Comparison of ENCODE assay signal across 8 mouse cellular contexts in genomic region chr6:73314923-73315603, GRCm38 (mm10).
DNase-seq lines count a peak whose midpoint lies in the region; ATAC-seq lines count a peak whose summit lies in the region.

No protein-coding gene starts in this region.

- H3K4me2 ChIP-seq in embryonic facial prominence, embryonic 15.5 days (replicated peaks) = peak overlapping the region; percentile 63
- H3K4me2 ChIP-seq in heart, embryonic 16.5 days (ENCODE audit: low read depth, low read length) = peak overlapping the region; percentile 85
- peak overlapping the region; percentile 55 for H3K4me2 ChIP-seq in neural tube, embryonic 14.5 days (ENCODE audit: low read depth, low read length)

- no peaks in the 10 kb centered on the region for H3K27me3 ChIP-seq in embryonic facial prominence, embryonic 15.5 days
- no peaks in the 10 kb centered on the region for H3K27me3 ChIP-seq in heart, embryonic 16.5 days (ENCODE audit: control insufficient read depth, insufficient read depth, low read length)
- H3K27me3 ChIP-seq in neural tube, embryonic 14.5 days (ENCODE audit: control insufficient read depth, insufficient read depth, low read length) = no peaks in the 10 kb centered on the region

- H3K27ac ChIP-seq in embryonic facial prominence, embryonic 15.5 days (replicated peaks) = peak overlapping the region; percentile 40; the same call in 1 of the 2 replicates
- H3K27ac ChIP-seq in heart, embryonic 16.5 days (ENCODE audit: low read length) = peak overlapping the region; percentile 35; the same call in 1 of the 2 replicates
- H3K27ac ChIP-seq in neural tube, embryonic 14.5 days (ENCODE audit: low read depth, low read length) = peak overlapping the region; percentile 40; the same call in 1 of the 2 replicates

- peak overlapping the region; percentile 45 for H3K4me3 ChIP-seq in embryonic facial prominence, embryonic 15.5 days (replicated peaks)
- H3K4me3 ChIP-seq in heart, embryonic 16.5 days (ENCODE audit: low read length) = peak overlapping the region; percentile 63
- H3K4me3 ChIP-seq in neural tube, embryonic 14.5 days (ENCODE audit: low read depth, low read length) = peak overlapping the region; percentile 31

- H3K9me3 ChIP-seq in embryonic facial prominence, embryonic 15.5 days (replicated peaks) = no peaks in the 10 kb centered on the region
- no peaks in the 10 kb centered on the region for H3K9me3 ChIP-seq in heart, embryonic 16.5 days (replicated peaks; ENCODE audit: control insufficient read depth, low read length)
- no peaks in the 10 kb centered on the region for H3K9me3 ChIP-seq in neural tube, embryonic 14.5 days (ENCODE audit: control insufficient read depth, low read length)

- ATAC-seq in embryonic facial prominence, embryonic 15.5 days (ENCODE audit: insufficient number of reproducible peaks, low FRiP score, low TSS enrichment, low read depth) = peak; percentile 78
- peak; percentile 70 for ATAC-seq in heart, embryonic 16.5 days (replicated peaks; ENCODE audit: extremely low read depth, insufficient read depth, low FRiP score)
- ATAC-seq in neural tube, embryonic 14.5 days (ENCODE audit: low read depth) = peak; percentile 86

- no peaks in the 10 kb centered on the region for H3K4me1 ChIP-seq in embryonic facial prominence, embryonic 15.5 days
- peaks cover 3% of the 10 kb centered on the region; the same call in 1 of the 2 replicates for H3K4me1 ChIP-seq in heart, embryonic 16.5 days (ENCODE audit: control insufficient read depth, insufficient read depth, low read length)
- H3K4me1 ChIP-seq in neural tube, embryonic 14.5 days (ENCODE audit: control insufficient read depth, insufficient read depth, low read length) = no peaks in the 10 kb centered on the region

- H3K36me3 ChIP-seq in embryonic facial prominence, embryonic 15.5 days = no peaks in the 10 kb centered on the region
- no peaks in the 10 kb centered on the region for H3K36me3 ChIP-seq in heart, embryonic 16.5 days (ENCODE audit: control insufficient read depth, insufficient read depth)
- no peaks in the 10 kb centered on the region for H3K36me3 ChIP-seq in neural tube, embryonic 14.5 days (ENCODE audit: control insufficient read depth, insufficient read depth, low read length)

- 2% methylated on average over 17 of the region's 17 CpGs for WGBS in embryonic facial prominence, embryonic 15.5 days
- WGBS in heart, embryonic 16.5 days = 1% methylated on average over 17 of the region's 17 CpGs
- WGBS in neural tube, embryonic 14.5 days = under 1% methylated on average over 17 of the region's 17 CpGs

- H3K9ac ChIP-seq in embryonic facial prominence, embryonic 15.5 days = 0 out of 2 replicates have a peak overlapping the region, but pooled peaks have one; percentile 4
- H3K9ac ChIP-seq in heart, embryonic 16.5 days (ENCODE audit: low read length) = peak overlapping the region; percentile 76
- peak overlapping the region; percentile 41; the same call in 1 of the 2 replicates for H3K9ac ChIP-seq in neural tube, embryonic 14.5 days (replicated peaks; ENCODE audit: low read depth, low read length)

- peak; percentile 2 to 13 for DNase-seq in CD8-positive naive resting alpha-beta T cell, adult 2 months (ENCODE audit: low read depth in 2 of 2, low spot score in 2 of 2)
- peak; percentile 76 for DNase-seq in adrenal gland, postnatal 25 days
- DNase-seq in kidney, postnatal 14 days = peak; percentile 82
- peak; percentile 67 to 77 for DNase-seq in lung, adult 18-20 months
- peak; percentile 9 to 10 for DNase-seq in thymus, postnatal 36 days

Comparison
In these comparisons a context has a peak if more than half of its experiments do, and no peak if none do; other contexts are left out.
1. Peak in every context shown above with its lines: DNase-seq, ATAC-seq, H3K4me3 ChIP-seq and H3K27ac ChIP-seq.
2. DNase-seq: peak in every context shown above with its lines; median percentile 82 in kidney, postnatal 14 days; 76 in adrenal gland, postnatal 25 days; 72 in lung, adult 18-20 months; 10 in thymus, postnatal 36 days; 8 in CD8-positive naive resting alpha-beta T cell, adult 2 months.
3. H3K9ac ChIP-seq: peak in every context shown above with its lines; median percentile 76 in heart, embryonic 16.5 days; 41 in neural tube, embryonic 14.5 days; 4 in embryonic facial prominence, embryonic 15.5 days.